Mouse (Mus musculus): ENCODE measurements around the gene Padi1. TPM values are rescaled to one million over a fixed set of nuclear protein-coding genes. Genes with fewer than 3 reads are reported as not detected.

Padi1 gene
- total RNA-seq (2021), result not detected

GRCm38 (mm10) chr4:140845666-140846065 lies at the start of gene Padi1:
Padi1 (minus strand) TSS chr4:140845778.
- DNase-seq (ENCODE audit: low spot score in 2 of 2), result no peak
- intact Hi-C loops (cut with DNase I), result no loop called here

GRCm38 (mm10) chr4:140892163-140892530 lies 46.6 kb upstream of the Padi1 start:
- no peak for DNase-seq (ENCODE audit: low spot score in 2 of 2)
- intact Hi-C loops (cut with DNase I), result no loop called here

- DNase-seq (ENCODE audit: low spot score in 2 of 2), result no peak
- intact Hi-C loops (cut with DNase I), result no loop called here
These were observed 46.1 kb upstream of the Padi1 start for GRCm38 (mm10) chr4:140891525-140892162.

- no peak for DNase-seq (ENCODE audit: low spot score in 2 of 2)
These were observed 38.3 kb upstream of the Padi1 start for GRCm38 (mm10) chr4:140883852-140884251.

GRCm38 (mm10) chr4:140882981-140883380 lies 37.4 kb upstream of the Padi1 start:
- no peak for DNase-seq (ENCODE audit: low spot score in 2 of 2)
- intact Hi-C loops (cut with DNase I), result no loop called here

More at GRCm38 (mm10) chr4:140883852-140884251, 38.3 kb upstream of the Padi1 start:
- intact Hi-C loops (cut with DNase I), result no loop called here

GRCm38 (mm10) chr4:140882365-140882764 lies 36.8 kb upstream of the Padi1 start:
- intact Hi-C loops (cut with DNase I), result no loop called here
- no peak for DNase-seq (ENCODE audit: low spot score in 2 of 2)

- intact Hi-C loops (cut with DNase I), result no loop called here
- DNase-seq (ENCODE audit: low spot score in 2 of 2), result no peak
These were observed 36.2 kb upstream of the Padi1 start for GRCm38 (mm10) chr4:140881771-140882170.

GRCm38 (mm10) chr4:140881026-140881670 lies 35.6 kb upstream of the Padi1 start:
- DNase-seq (ENCODE audit: low spot score in 2 of 2), result no peak
- intact Hi-C loops (cut with DNase I), result no loop called here

GRCm38 (mm10) chr4:140880207-140880606 lies 34.6 kb upstream of the Padi1 start:
- intact Hi-C loops (cut with DNase I), result no loop called here

GRCm38 (mm10) chr4:140879739-140880138 lies 34.2 kb upstream of the Padi1 start:
- intact Hi-C loops (cut with DNase I), result no loop called here
- DNase-seq (ENCODE audit: low spot score in 2 of 2), result peak; percentile 16 to 28

More at GRCm38 (mm10) chr4:140880207-140880606, 34.6 kb upstream of the Padi1 start:
- no peak for DNase-seq (ENCODE audit: low spot score in 2 of 2)

- intact Hi-C loops (cut with DNase I), result no loop called here
- no peak for DNase-seq (ENCODE audit: low spot score in 2 of 2)
These were observed 33.5 kb upstream of the Padi1 start for GRCm38 (mm10) chr4:140879116-140879515.

- intact Hi-C loops (cut with DNase I), result no loop called here
- DNase-seq (ENCODE audit: low spot score in 2 of 2), result no peak
These were observed 33.1 kb upstream of the Padi1 start for GRCm38 (mm10) chr4:140878655-140879054.

GRCm38 (mm10) chr4:140877441-140877840 lies 31.9 kb upstream of the Padi1 start:
- no peak for DNase-seq (ENCODE audit: low spot score in 2 of 2)
- intact Hi-C loops (cut with DNase I), result no loop called here

GRCm38 (mm10) chr4:140876681-140877080 lies 31.1 kb upstream of the Padi1 start:
- no peak for DNase-seq (ENCODE audit: low spot score in 2 of 2)
- intact Hi-C loops (cut with DNase I), result no loop called here

- DNase-seq (ENCODE audit: low spot score in 2 of 2), result no peak
- intact Hi-C loops (cut with DNase I), result no loop called here
These were observed 30.6 kb upstream of the Padi1 start for GRCm38 (mm10) chr4:140876161-140876560.

GRCm38 (mm10) chr4:140873011-140873410 lies 27.4 kb upstream of the Padi1 start:
- no peak for DNase-seq (ENCODE audit: low spot score in 2 of 2)
- intact Hi-C loops (cut with DNase I), result no loop called here

GRCm38 (mm10) chr4:140872686-140872992 lies 27.1 kb upstream of the Padi1 start:
- no peak for DNase-seq (ENCODE audit: low spot score in 2 of 2)
- intact Hi-C loops (cut with DNase I), result no loop called here

- intact Hi-C loops (cut with DNase I), result no loop called here
- DNase-seq (ENCODE audit: low spot score in 2 of 2), result no peak
These were observed 26.5 kb upstream of the Padi1 start for GRCm38 (mm10) chr4:140871851-140872685.

GRCm38 (mm10) chr4:140871376-140871775 lies 25.8 kb upstream of the Padi1 start:
- intact Hi-C loops (cut with DNase I), result no loop called here
- no peak for DNase-seq (ENCODE audit: low spot score in 2 of 2)

GRCm38 (mm10) chr4:140870876-140871275 lies 25.3 kb upstream of the Padi1 start:
- intact Hi-C loops (cut with DNase I), result no loop called here
- DNase-seq (ENCODE audit: low spot score in 2 of 2), result no peak

- intact Hi-C loops (cut with DNase I), result no loop called here
These were observed 24.4 kb upstream of the Padi1 start for GRCm38 (mm10) chr4:140869945-140870344.

More at GRCm38 (mm10) chr4:140869945-140870344, 24.4 kb upstream of the Padi1 start:
- DNase-seq (ENCODE audit: low spot score in 2 of 2), result no peak
